Mouse (Mus musculus): ENCODE results near the gene Faf1.

GRCm38 (mm10) chr4:109978068-109978857 is 301.9 kb downstream of the Faf1 start:
- TF ChIP-seq EP300 (optimal IDR thresholded peaks at IDR 0.05) (no peak), CTCF (IDR thresholded peaks at IDR 0.05; ENCODE audit: low read depth) (no peak)
